Mouse (Mus musculus): Measurements from ENCODE around the gene Endod1. TPM values are rescaled to one million over a fixed set of nuclear protein-coding genes. Genes with fewer than 3 reads are reported as not detected.

The Endod1 gene
- 10 to 100 TPM; 77.6 to 81.3 TPM for total RNA-seq (2021)
- long read RNA-seq, full-length matches to known transcripts: 150 of 160 reads
- long read RNA-seq, partial matches to known transcripts: 0 of 160 reads
- long read RNA-seq, other reads (novel, unspliced or antisense): 10 of 160 reads

- peak in 1 of 2 experiments; percentile 62 for DNase-seq (ENCODE audit: low spot score in 2 of 2)
Measured at GRCm38 (mm10) chr9:14381353-14382055, at the start of gene Endod1. Gene Endod1 (minus strand): TSS chr9:14381507.

- DNase-seq (ENCODE audit: low spot score in 2 of 2): no peak
Measured at GRCm38 (mm10) chr9:14409153-14409552, 27.8 kb upstream of the Endod1 start.

GRCm38 (mm10) chr9:14408044-14408443 lies 26.7 kb upstream of the Endod1 start:
- DNase-seq (ENCODE audit: low spot score in 2 of 2): no peak

- DNase-seq (ENCODE audit: low spot score in 2 of 2): no peak
Measured at GRCm38 (mm10) chr9:14406056-14406455, 24.7 kb upstream of the Endod1 start.

GRCm38 (mm10) chr9:14402099-14402498 lies 20.8 kb upstream of the Endod1 start:
- no peak for DNase-seq (ENCODE audit: low spot score in 2 of 2)

GRCm38 (mm10) chr9:14400392-14400791 lies 19.1 kb upstream of the Endod1 start:
- no peak for DNase-seq (ENCODE audit: low spot score in 2 of 2)

GRCm38 (mm10) chr9:14398946-14399345 lies 17.6 kb upstream of the Endod1 start:
- no peak for DNase-seq (ENCODE audit: low spot score in 2 of 2)

- DNase-seq (ENCODE audit: low spot score in 2 of 2): no peak
Measured at GRCm38 (mm10) chr9:14398084-14398483, 16.8 kb upstream of the Endod1 start.

GRCm38 (mm10) chr9:14397449-14397819 lies 16.1 kb upstream of the Endod1 start:
- DNase-seq (ENCODE audit: low spot score in 2 of 2): no peak

GRCm38 (mm10) chr9:14396819-14397448 lies 15.6 kb upstream of the Endod1 start:
- DNase-seq (ENCODE audit: low spot score in 2 of 2): no peak

GRCm38 (mm10) chr9:14396096-14396495 lies 14.8 kb upstream of the Endod1 start:
- no peak for DNase-seq (ENCODE audit: low spot score in 2 of 2)

GRCm38 (mm10) chr9:14394956-14395561 lies 13.8 kb upstream of the Endod1 start:
- DNase-seq (ENCODE audit: low spot score in 2 of 2): peak in 1 of 2 experiments; percentile 56

GRCm38 (mm10) chr9:14391841-14392318 lies 10.6 kb upstream of the Endod1 start:
- DNase-seq (ENCODE audit: low spot score in 2 of 2): no peak

GRCm38 (mm10) chr9:14391286-14391685 lies 10.0 kb upstream of the Endod1 start:
- no peak for DNase-seq (ENCODE audit: low spot score in 2 of 2)

GRCm38 (mm10) chr9:14390278-14390677 lies 9.0 kb upstream of the Endod1 start:
- DNase-seq (ENCODE audit: low spot score in 2 of 2): no peak

- DNase-seq (ENCODE audit: low spot score in 2 of 2): peak in 1 of 2 experiments; percentile 74
Measured at GRCm38 (mm10) chr9:14389050-14389621, 7.8 kb upstream of the Endod1 start.

- no peak for DNase-seq (ENCODE audit: low spot score in 2 of 2)
Measured at GRCm38 (mm10) chr9:14388001-14388400, 6.7 kb upstream of the Endod1 start.

- DNase-seq (ENCODE audit: low spot score in 2 of 2): no peak
Measured at GRCm38 (mm10) chr9:14386831-14387230, 5.5 kb upstream of the Endod1 start.

GRCm38 (mm10) chr9:14385665-14386064 lies 4.4 kb upstream of the Endod1 start:
- no peak for DNase-seq (ENCODE audit: low spot score in 2 of 2)

GRCm38 (mm10) chr9:14383186-14383920 lies 2.0 kb upstream of the Endod1 start:
- peak in 1 of 2 experiments; percentile 42 for DNase-seq (ENCODE audit: low spot score in 2 of 2)

- DNase-seq (ENCODE audit: low spot score in 2 of 2): no peak
Measured at GRCm38 (mm10) chr9:14382256-14382791, 1.0 kb upstream of the Endod1 start.

All from layer of hippocampus, adult 18-20 months (tissue).